Mouse (Mus musculus) T-helper 17 cell (primary cell): ENCODE data around the gene Edc4.

Experiments
- in situ Hi-C, 2 experiments: fragments of 300-600 bp; cut with MboI, MseI; formaldehyde crosslinking; loops; 1 replicate in 1 of 2; 2 replicates in 1 of 2; pipeline ENCODE4 v1.15.1; 2025; ENCODE audit warnings: high pct_unique_total_duplicates in 2 of 2

The Edc4 gene

GRCm38 (mm10) chr8:105874301-105874700 lies 6.4 kb upstream of the Edc4 start:
- in situ Hi-C loops: no loop called here

DNA sequence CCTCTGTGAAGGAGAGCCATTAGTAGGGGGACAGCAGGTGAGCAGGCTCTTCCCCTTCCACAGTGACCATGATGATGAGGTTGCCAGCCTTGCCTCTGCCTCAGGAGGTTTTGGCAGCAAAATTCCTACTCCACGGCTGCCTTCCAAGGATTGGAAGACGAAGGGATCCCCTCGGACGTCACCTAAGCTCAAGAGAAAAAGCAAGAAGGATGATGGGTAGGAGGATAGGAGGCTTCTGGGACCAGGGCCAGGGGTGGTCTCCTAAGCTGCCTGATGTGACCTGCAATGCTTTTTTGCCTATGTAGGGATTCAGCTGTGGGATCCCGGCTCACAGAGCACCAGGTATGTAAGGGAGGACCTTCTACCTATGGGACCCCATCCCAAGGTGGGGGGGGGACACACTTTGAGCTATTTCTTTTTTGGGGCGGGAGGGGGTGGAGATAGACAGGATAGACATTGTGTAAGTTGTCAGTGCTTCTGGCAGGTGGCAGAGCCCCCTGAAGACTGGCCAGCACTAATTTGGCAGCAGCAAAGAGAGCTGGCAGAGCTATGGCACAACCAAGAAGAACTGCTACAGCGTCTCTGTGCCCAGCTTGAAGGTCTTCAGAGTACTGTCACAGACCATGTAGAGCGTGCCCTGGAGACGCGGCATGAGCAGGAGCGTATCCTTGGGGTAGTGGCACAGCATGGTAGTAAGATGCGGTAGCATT lies 9.2 kb downstream of the Edc4 start:
- in situ Hi-C loops: loop anchor here (5.0 kb wide), 1 partner anchor 42 kb away; the partner anchor contains the start of gene Ctrl (in 2 of the 2)

DNA sequence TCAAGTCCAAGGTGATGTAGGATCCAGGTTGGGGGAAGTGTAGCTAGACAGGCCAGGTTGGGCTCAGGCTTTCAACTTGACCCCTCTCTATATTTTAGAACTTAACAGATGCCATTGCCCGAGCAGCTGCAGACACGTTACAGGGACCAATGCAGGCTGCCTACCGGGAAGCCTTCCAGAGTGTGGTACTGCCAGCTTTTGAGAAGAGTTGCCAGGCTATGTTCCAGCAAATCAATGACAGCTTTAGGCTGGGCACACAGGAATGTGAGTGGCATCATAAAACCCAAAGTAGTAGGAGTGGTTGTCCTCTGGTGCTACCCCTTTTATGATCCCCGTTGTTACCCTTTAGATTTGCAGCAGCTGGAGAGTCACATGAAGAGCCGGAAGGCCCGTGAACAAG lies 10.2 kb downstream of the Edc4 start:
- in situ Hi-C loops: no loop called here

GRCm38 (mm10) chr8:105892432-105892831 lies 11.8 kb downstream of the Edc4 start:
- in situ Hi-C loops: no loop called here

DNA sequence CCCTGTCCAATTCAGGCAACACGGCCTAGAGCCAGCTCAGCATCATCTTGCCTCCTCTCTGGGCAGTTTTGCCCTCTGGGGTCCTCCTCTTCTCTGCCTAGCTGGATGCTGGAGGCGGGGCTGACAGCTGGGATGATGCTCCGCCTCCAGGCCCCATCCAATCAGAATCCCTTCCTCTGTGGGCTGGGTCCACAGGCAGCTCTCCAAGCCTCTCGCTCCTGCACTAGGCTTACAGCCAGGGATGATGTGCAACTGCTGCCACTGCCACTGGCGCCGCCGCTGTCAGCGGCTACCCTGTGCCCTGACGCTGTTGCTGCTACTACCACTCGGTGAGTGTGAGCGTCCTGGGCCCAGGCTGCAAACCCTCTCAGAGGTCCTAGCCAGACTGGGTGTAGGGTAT lies 12.7 kb downstream of the Edc4 start, which contains the start of gene Nrn1l:
Gene Nrn1l (plus strand): TSS at position 229 of the 400 bp plus-strand sequence.
- in situ Hi-C loops: no loop called here

- in situ Hi-C loops: no loop called here
Measured at GRCm38 (mm10) chr8:105897801-105898480, 17.3 kb downstream of the Edc4 start.

DNA sequence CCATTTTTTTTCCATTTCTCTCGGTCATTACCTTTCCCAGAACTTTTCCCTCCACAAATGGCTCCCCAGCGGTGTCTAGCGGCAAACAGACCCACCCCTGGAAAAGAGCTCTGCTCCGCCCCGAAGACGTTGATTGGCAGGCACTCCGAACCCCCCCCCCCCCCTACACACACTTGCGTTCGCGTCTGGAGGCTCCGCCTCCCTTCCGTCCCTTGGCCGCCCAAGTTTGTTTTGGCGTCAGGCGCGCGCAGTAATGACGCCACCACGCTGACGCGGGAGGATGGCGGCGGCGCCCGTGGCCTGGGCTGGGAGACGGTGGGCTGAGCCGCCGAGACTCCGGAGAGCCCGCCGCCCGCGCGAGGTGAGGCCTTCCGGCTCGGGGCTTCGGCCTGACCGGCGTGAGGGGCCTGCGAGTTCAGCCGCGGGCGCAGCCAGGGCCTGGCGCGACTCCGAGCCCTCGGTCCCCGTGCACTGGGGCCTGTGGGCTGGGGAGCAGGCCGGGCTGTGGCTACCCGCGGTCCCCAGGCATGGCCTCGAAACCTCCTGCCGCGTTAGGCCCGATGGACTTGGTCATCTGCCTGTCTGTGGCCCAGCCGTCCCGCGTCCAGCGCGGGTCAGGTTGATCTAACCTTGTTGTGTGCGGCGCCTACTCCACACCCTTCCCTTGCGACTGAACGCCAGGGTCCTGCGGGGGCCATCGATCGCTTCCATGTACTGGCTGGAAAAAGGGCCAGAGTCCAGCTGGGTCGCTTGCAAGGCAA lies 19.7 kb downstream of the Edc4 start, which contains the start of gene Pskh1:
Gene Pskh1 (plus strand): TSS at position 262 of the 761 bp plus-strand sequence.
- in situ Hi-C loops: no loop called here

DNA sequence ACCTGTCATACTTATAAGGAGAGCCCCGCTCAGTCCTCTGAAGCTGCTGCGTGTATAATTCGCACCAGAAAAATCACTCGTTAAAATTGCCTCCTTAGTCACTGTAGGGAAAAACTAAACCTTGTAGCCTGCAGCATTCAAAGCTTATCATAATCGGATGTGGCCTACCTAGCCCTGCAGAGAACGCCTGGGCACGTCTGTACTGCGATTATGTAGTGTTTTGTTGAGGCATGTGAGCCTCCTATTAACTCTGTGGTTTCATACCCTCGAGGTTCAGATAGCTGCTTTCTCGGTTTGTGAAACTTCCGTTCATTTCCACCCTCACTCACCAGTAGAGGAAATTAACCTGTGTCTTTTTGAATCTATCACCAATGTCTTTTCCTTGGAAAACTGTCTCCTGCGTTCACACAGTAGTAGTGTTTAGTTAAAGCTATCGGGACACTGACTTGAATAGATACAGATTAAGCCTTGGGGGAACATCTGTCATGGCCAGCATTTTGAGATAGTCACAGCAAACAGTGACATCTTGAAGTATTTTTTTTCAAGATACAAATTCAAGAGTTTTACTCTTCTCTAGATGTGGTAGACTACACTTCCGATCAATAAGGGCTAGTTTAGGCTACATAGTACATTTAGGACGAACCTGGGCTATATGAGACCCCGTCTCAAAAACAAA lies 20.4 kb downstream of the Edc4 start:
- in situ Hi-C loops: no loop called here

- in situ Hi-C loops: no loop called here
Measured at GRCm38 (mm10) chr8:105919390-105919789, 38.7 kb downstream of the Edc4 start.

DNA sequence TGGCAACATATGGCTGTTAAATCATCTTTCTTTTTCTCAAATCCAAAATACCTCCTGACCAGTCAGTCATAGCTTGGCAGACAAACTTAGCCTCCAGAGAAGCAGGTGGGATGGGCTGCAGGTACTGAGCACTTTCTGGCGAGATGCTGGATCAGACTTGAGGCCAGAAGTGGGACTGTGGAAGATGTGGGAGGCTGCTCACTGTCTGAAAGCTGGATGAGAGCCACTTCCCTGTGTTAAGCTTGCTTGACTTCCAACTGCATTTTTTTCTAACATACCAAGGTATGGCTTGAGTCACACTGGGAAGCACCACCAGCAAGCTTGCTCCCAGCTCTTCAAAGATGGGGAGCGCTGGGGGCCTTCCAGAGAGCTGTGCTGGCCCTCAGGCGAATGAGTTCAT lies 44.4 kb downstream of the Edc4 start:
- in situ Hi-C loops: no loop called here

DNA sequence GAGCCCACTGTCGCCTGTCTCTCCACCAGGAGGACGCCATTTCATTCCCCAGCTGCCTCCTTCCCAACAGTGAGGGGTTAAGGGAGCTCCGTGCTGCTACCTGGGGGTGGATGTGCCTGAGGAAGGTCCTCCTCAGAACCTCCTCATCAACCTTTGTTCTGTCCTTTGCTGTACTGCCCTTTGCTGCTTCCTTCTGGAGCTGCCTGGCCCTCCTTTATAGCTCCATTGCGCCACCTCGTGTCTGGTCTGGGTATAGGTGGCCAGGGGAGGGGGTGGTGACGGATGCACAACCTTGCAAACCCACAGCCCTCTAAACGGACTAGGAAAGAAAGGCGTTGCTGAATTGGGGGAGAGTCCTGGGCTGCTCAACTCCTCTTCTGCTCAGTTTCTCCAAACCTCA lies 49.9 kb downstream of the Edc4 start:
- in situ Hi-C loops: loop anchor here (5.0 kb wide), 2 partner anchors 43 to 218 kb away; no protein-coding TSS in a partner anchor

DNA sequence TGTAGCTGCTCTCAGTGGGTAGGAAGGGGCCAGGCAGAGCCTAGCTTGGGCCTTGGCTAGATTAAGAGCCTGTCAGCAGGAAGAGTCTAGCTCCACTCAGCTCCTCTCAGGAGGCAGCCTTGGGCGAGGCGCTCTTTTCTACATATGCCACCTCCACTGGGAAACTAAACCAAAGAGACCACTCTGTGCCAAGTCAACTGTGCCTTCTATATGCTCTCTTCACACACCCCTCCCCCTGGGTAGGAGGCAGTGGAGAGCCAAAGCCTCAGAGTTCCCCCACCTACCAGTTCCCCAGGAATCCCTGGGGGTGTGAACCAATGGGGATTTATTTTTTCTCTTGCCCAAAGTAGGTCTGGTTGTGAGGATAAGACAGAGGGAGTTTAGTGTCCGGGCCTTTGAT lies 50.6 kb downstream of the Edc4 start:
- in situ Hi-C loops: loop anchor here (5.0 kb wide), 2 partner anchors 44 to 219 kb away; no protein-coding TSS in a partner anchor

GRCm38 (mm10) chr8:105932525-105932924 lies 51.8 kb downstream of the Edc4 start:
- in situ Hi-C loops: loop anchor here (5.0 kb wide), 2 partner anchors 45 to 220 kb away; no protein-coding TSS in a partner anchor

GRCm38 (mm10) chr8:105933762-105934161 lies 53.1 kb downstream of the Edc4 start, which contains the start of gene Ctrl:
Ctrl (minus strand) TSS chr8:105933862.
- in situ Hi-C loops: loop anchor here (5.0 kb wide), 2 partner anchors 46 to 221 kb away; no protein-coding TSS in a partner anchor

DNA sequence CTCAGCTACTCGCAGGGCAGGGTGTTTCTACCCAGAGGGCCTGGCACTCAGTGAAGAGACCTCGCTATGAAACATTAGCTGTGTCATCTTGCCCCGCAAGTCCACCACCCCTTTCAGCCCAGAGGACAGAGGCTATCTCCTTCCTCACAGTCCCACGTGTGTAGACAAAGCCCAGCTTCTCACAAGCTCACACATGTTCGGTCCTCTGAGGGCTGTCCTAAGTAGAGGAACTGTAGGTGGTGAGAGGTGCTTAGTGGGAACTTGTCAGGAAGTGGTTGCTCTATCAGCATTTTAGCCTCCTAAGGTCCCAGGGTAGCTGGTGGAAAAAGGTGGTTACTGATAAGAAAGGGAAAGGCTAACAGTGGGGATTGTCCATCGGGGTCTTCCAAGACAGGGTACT lies 54.4 kb downstream of the Edc4 start:
- in situ Hi-C loops: loop anchor here in 1 of 2 experiments (5.0 kb wide), 1 partner anchor 223 kb away; no protein-coding TSS in a partner anchor

DNA sequence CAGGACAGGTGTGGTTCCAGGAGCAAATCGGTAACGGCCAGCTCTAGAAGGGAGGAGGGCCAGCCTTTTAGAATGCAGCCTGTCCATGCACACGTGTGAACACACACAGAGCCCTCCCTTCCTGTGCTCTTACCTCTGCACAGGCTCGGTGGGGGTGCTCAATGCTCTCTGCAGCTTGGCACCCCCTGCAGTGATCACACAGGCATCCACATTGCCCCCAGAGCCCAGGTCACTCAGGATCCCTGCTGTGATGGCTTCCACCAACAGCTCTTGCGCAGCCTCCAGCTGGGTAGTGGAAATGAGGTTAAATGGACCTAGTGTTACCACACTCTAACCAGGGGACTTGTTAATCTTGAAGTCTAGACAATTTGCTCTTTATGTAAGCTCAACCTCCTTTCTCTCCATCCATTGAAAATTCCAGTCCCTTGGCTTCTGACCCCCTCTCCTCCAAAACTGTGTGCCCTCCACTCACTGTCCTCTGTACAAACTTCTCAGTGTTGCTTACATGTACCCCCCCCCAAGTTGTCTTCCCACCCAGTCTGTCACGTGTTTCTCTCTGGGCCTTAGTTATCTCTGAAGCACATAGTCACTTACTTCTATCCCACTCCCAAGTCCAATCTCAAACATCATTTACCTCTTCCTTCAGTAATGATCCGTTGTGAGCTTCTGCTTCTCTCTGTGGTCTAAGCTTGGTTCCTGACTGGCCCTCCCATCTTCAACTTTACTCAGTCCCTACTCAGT lies 55.4 kb downstream of the Edc4 start:
- in situ Hi-C loops: loop anchor here in 1 of 2 experiments (5.0 kb wide), 1 partner anchor 224 kb away; no protein-coding TSS in a partner anchor

- in situ Hi-C loops: loop anchor here in 1 of 2 experiments (5.0 kb wide), 1 partner anchor 225 kb away; no protein-coding TSS in a partner anchor
Measured at GRCm38 (mm10) chr8:105936866-105937475, 56.3 kb downstream of the Edc4 start.

DNA sequence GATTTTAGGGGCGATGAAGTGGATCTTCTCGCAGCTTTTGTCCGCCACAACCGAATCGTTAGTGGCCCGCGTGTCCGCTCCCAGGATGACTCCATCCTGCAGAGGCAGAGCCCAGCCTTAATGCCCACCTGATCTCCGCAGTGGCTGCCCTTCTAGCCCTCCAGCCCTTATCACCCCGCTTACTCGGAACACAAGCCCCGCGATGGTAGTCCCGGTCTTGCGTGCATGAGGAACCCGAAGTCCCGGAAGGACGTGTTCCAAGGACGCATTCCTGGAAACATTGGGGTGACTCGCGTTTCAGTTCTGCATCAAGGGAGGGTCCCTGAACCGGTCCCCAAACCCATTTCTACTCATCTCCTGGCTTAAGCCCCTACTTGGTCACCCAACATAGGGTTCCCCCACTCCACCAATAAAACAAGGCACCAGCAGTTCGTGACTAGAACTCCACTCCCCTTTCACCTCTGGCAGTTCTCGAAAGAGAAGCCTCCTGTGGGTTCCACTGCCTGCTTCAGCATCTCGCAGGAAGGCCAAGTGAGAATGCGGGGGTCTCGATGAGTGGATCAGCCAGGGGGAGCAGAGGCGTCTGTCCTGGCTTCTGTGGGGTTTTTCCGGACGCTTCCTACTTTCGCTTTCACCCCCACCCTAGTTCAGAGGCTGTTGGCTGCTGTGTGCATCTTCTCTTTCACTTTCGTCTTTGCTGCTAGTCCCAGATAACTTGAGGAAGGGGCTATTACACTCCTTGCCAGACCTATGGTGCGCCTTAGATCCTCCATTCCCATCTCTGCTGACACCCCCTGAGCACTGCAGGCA lies 57.0 kb downstream of the Edc4 start:
- in situ Hi-C loops: loop anchor here in 1 of 2 experiments (5.0 kb wide), 1 partner anchor 225 kb away; no protein-coding TSS in a partner anchor

- in situ Hi-C loops: loop anchor here in 1 of 2 experiments (5.0 kb wide), 1 partner anchor 226 kb away; no protein-coding TSS in a partner anchor
Measured at GRCm38 (mm10) chr8:105938306-105938669, 57.6 kb downstream of the Edc4 start, which contains the start of gene Psmb10. Psmb10 (minus strand) TSS chr8:105938444.
